Mouse (Mus musculus) ovary, postnatal 14 days (tissue): ENCODE results near the gene Cwc25.
A peak's percentile ranks its signal among the peaks of the same experiment; 100 is the strongest.

Source experiments
- DNase-seq: peaks from one replicate; pipeline ENCODE4 v3.0.0; 2022; ENCODE audit warnings: low spot score

Gene Cwc25

GRCm38 (mm10) chr11:97698741-97699611 lies 67.4 kb downstream of the Cwc25 start:
- peak; percentile 74 for DNase-seq

- no peak for DNase-seq
Observed at GRCm38 (mm10) chr11:97697891-97698529, 68.3 kb downstream of the Cwc25 start.

GRCm38 (mm10) chr11:97697199-97697890 lies 69.0 kb downstream of the Cwc25 start:
- DNase-seq, result no peak

- DNase-seq, result no peak
Observed at GRCm38 (mm10) chr11:97696669-97697068, 69.7 kb downstream of the Cwc25 start.

- DNase-seq, result no peak
Observed at GRCm38 (mm10) chr11:97695712-97696401, 70.5 kb downstream of the Cwc25 start.
